Mouse (Mus musculus): Measurements from ENCODE around the gene Plppr1.

DNA sequence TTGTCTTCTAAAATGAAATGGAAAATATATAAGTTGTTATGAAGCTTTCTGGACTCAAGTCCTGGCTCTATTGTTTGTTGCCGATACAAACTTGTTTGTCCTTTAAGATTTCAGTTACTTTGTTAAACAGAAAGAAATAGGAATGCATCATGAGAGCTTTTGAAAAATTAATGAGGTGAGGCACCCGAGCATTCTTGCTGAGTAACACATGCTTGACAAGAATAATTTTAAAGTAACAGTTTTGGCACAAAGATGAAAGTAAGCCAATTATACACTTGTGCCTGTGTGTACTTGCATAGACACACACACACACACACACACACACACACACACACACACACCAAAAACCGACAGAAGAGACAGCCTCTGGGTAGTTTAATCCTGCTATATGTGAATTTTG lies 155.3 kb downstream of the Plppr1 start:
- TF ChIP-seq GATA1 (IDR thresholded peaks at IDR 0.05; ENCODE audit: borderline replicate concordance, low read length) (no peak), FLI1 (IDR thresholded peaks at IDR 0.05; ENCODE audit: low read length) (no peak)

Data from megakaryocyte, embryonic 14.5 days (primary cell).